Mouse (Mus musculus): ENCODE measurements around the gene Ccdc78. TPM values are rescaled to one million over a fixed set of nuclear protein-coding genes. Genes with fewer than 3 reads are reported as not detected.
A peak's percentile ranks its signal among the peaks of the same experiment; 100 is the strongest.
"Not testable (repeated sequence)": the region's sequence is repeated elsewhere in the genome, so short reads cannot be mapped to it uniquely, and the experiment has no call there.

Ccdc78 gene
- polyA plus RNA-seq, 1 experiment from 2014 or later, result 0.29 TPM

- Histone ChIP-seq H3K27ac (no peak overlapping the region), H3K4me3 (replicated peaks) (no peak overlapping the region), H3K4me2 (no peak overlapping the region), H3K9me3 (replicated peaks) (no peaks in the 10 kb centered on the region), H3K36me3 (no peaks in the 10 kb centered on the region), H3K27me3 (peaks cover 46% of the 10 kb centered on the region), H3K4me1 (0 out of 2 replicates have a peak, but pooled peaks cover under 1% of the 10 kb centered on the region), H3K9ac (no peak overlapping the region)
- 11% methylated on average over 10 of the region's 10 CpGs for WGBS
- no peak for ATAC-seq (replicated peaks; ENCODE audit: low FRiP score)
These were observed 16.6 kb downstream of the Ccdc78 start for GRCm38 (mm10) chr17:25802825-25803517.

GRCm38 (mm10) chr17:25806507-25806906 lies 20.1 kb downstream of the Ccdc78 start:
- 67% methylated on average over 4 of the region's 4 CpGs for WGBS
- no peak overlapping the region for H3K4me2 ChIP-seq
- no peaks in the 10 kb centered on the region for H3K9me3 ChIP-seq (replicated peaks)
- H3K27ac ChIP-seq, result no peak overlapping the region
- H3K36me3 ChIP-seq, result no peaks in the 10 kb centered on the region
- H3K4me3 ChIP-seq (replicated peaks), result no peak overlapping the region
- no peak overlapping the region for H3K9ac ChIP-seq
- H3K27me3 ChIP-seq, result peaks cover 75% of the 10 kb centered on the region
- no peak for ATAC-seq (replicated peaks; ENCODE audit: low FRiP score)
- peaks cover 18% of the 10 kb centered on the region for H3K4me1 ChIP-seq

- ATAC-seq (replicated peaks; ENCODE audit: low FRiP score); H3K4me2 ChIP-seq; H3K27ac ChIP-seq; H3K9ac ChIP-seq; H3K4me3 ChIP-seq (replicated peaks); H3K36me3 ChIP-seq; H3K9me3 ChIP-seq (replicated peaks): not testable (repeated sequence)
- peaks cover 18% of the 10 kb centered on the region for H3K4me1 ChIP-seq
- H3K27me3 ChIP-seq, result peaks cover 76% of the 10 kb centered on the region
- 37% methylated on average over 2 of the region's 2 CpGs for WGBS
These were observed 21.1 kb downstream of the Ccdc78 start for GRCm38 (mm10) chr17:25807452-25807851.

- no peaks in the 10 kb centered on the region for H3K9me3 ChIP-seq (replicated peaks)
- peaks cover 20% of the 10 kb centered on the region for H3K4me1 ChIP-seq
- no peak overlapping the region for H3K9ac ChIP-seq
- H3K4me3 ChIP-seq (replicated peaks), result peak overlapping the region; percentile 73
- WGBS, result 45% methylated on average over 5 of the region's 5 CpGs
- H3K27ac ChIP-seq, result no peak overlapping the region
- peak overlapping the region; percentile 99 for H3K4me2 ChIP-seq
- peaks cover 76% of the 10 kb centered on the region for H3K27me3 ChIP-seq
- no peak for ATAC-seq (replicated peaks; ENCODE audit: low FRiP score)
- no peaks in the 10 kb centered on the region for H3K36me3 ChIP-seq
These were observed 21.6 kb downstream of the Ccdc78 start for GRCm38 (mm10) chr17:25808028-25808427.

- Histone ChIP-seq H3K9me3 (replicated peaks) (no peaks in the 10 kb centered on the region), H3K36me3 (no peaks in the 10 kb centered on the region), H3K4me3 (replicated peaks) (peak within 1 kb of the TSS; percentile 73), H3K27ac (no peak within 1 kb of the TSS), H3K4me1 (peaks cover 24% of the 10 kb centered on the region), H3K4me2 (peak within 1 kb of the TSS; percentile 99), H3K27me3 (peaks cover 72% of the 10 kb centered on the region), H3K9ac (peak within 1 kb of the TSS; percentile 48)
- peak; percentile 69 for ATAC-seq (replicated peaks; ENCODE audit: low FRiP score)
- under 1% methylated on average over 95 of the region's 100 CpGs for WGBS
These were observed 22.6 kb downstream of the Ccdc78 start, which contains the start of gene Fbxl16 for GRCm38 (mm10) chr17:25808789-25809605. Gene Fbxl16, plus strand, starts transcription at chr17:25809085.

GRCm38 (mm10) chr17:25809606-25810340 lies 23.4 kb downstream of the Ccdc78 start:
- no peak overlapping the region for H3K27ac ChIP-seq
- ATAC-seq (replicated peaks; ENCODE audit: low FRiP score), result peak; percentile 27
- WGBS, result 12% methylated on average over 25 of the region's 25 CpGs
- H3K4me3 ChIP-seq (replicated peaks), result peak overlapping the region; percentile 73
- no peaks in the 10 kb centered on the region for H3K36me3 ChIP-seq
- peaks cover 73% of the 10 kb centered on the region for H3K27me3 ChIP-seq
- H3K9ac ChIP-seq, result peak overlapping the region; percentile 48
- peaks cover 24% of the 10 kb centered on the region for H3K4me1 ChIP-seq
- peak overlapping the region; percentile 99 for H3K4me2 ChIP-seq
- H3K9me3 ChIP-seq (replicated peaks), result no peaks in the 10 kb centered on the region

GRCm38 (mm10) chr17:25810890-25811289 lies 24.5 kb downstream of the Ccdc78 start:
- H3K27me3 ChIP-seq, result peaks cover 69% of the 10 kb centered on the region
- peaks cover 24% of the 10 kb centered on the region for H3K4me1 ChIP-seq
- WGBS, result 71% methylated on average over 4 of the region's 4 CpGs
- no peak overlapping the region for H3K4me2 ChIP-seq
- H3K4me3 ChIP-seq (replicated peaks), result no peak overlapping the region
- no peak overlapping the region for H3K27ac ChIP-seq
- no peaks in the 10 kb centered on the region for H3K9me3 ChIP-seq (replicated peaks)
- ATAC-seq (replicated peaks; ENCODE audit: low FRiP score), result no peak
- no peak overlapping the region for H3K9ac ChIP-seq
- no peaks in the 10 kb centered on the region for H3K36me3 ChIP-seq

- H3K9ac ChIP-seq, result no peak overlapping the region
- H3K9me3 ChIP-seq (replicated peaks), result no peaks in the 10 kb centered on the region
- H3K4me2 ChIP-seq, result peak overlapping the region; percentile 24
- peaks cover 81% of the 10 kb centered on the region for H3K27me3 ChIP-seq
- H3K4me1 ChIP-seq, result peaks cover 19% of the 10 kb centered on the region
- H3K27ac ChIP-seq, result no peak overlapping the region
- no peak overlapping the region for H3K4me3 ChIP-seq (replicated peaks)
- WGBS, result under 1% methylated on average over 20 of the region's 20 CpGs
- no peaks in the 10 kb centered on the region for H3K36me3 ChIP-seq
- peak; percentile 47 for ATAC-seq (replicated peaks; ENCODE audit: low FRiP score)
These were observed 27.1 kb downstream of the Ccdc78 start for GRCm38 (mm10) chr17:25813471-25813870.

GRCm38 (mm10) chr17:25817662-25818061 lies 31.3 kb downstream of the Ccdc78 start:
- H3K4me3 ChIP-seq (replicated peaks), result no peak overlapping the region
- no peak for ATAC-seq (replicated peaks; ENCODE audit: low FRiP score)
- H3K9me3 ChIP-seq (replicated peaks), result no peaks in the 10 kb centered on the region
- no peaks in the 10 kb centered on the region for H3K36me3 ChIP-seq
- peaks cover 81% of the 10 kb centered on the region for H3K27me3 ChIP-seq
- no peak overlapping the region for H3K27ac ChIP-seq
- WGBS, result 84% methylated on average over 11 of the region's 11 CpGs
- H3K4me1 ChIP-seq, result peaks cover 14% of the 10 kb centered on the region
- H3K4me2 ChIP-seq, result no peak overlapping the region
- H3K9ac ChIP-seq, result no peak overlapping the region

GRCm38 (mm10) chr17:25818851-25819780 lies 32.7 kb downstream of the Ccdc78 start:
- no peaks in the 10 kb centered on the region for H3K36me3 ChIP-seq
- peaks cover 12% of the 10 kb centered on the region for H3K4me1 ChIP-seq
- ATAC-seq (replicated peaks; ENCODE audit: low FRiP score), result 0 out of 2 replicates have a peak, but pooled peaks have one; percentile 22
- H3K27me3 ChIP-seq, result peaks cover 73% of the 10 kb centered on the region
- no peaks in the 10 kb centered on the region for H3K9me3 ChIP-seq (replicated peaks)
- 6% methylated on average over 45 of the region's 46 CpGs for WGBS
- H3K4me3 ChIP-seq (replicated peaks), result peak overlapping the region; percentile 21
- no peak overlapping the region for H3K9ac ChIP-seq
- peak overlapping the region; percentile 46 for H3K4me2 ChIP-seq
- H3K27ac ChIP-seq, result no peak overlapping the region

- peak within 1 kb of the TSS; percentile 83 for H3K9ac ChIP-seq
- peak; percentile 53 for ATAC-seq (replicated peaks; ENCODE audit: low FRiP score)
- H3K4me1 ChIP-seq, result peaks cover 44% of the 10 kb centered on the region
- H3K9me3 ChIP-seq (replicated peaks), result no peaks in the 10 kb centered on the region
- peak within 1 kb of the TSS; percentile 76 for H3K4me3 ChIP-seq (replicated peaks)
- WGBS, result 1% methylated on average over 18 of the region's 18 CpGs
- H3K27ac ChIP-seq, result peak within 1 kb of the TSS; percentile 75
- peaks cover 28% of the 10 kb centered on the region for H3K36me3 ChIP-seq
- peak within 1 kb of the TSS; percentile 95 for H3K4me2 ChIP-seq
- peaks cover 42% of the 10 kb centered on the region for H3K27me3 ChIP-seq
These were observed 37.1 kb downstream of the Ccdc78 start, which contains the start of gene Wdr24 for GRCm38 (mm10) chr17:25823452-25823851. Gene Wdr24, plus strand, starts transcription at chr17:25823627.

Measured in kidney, embryonic 15.5 days (tissue).